Mouse (Mus musculus): ENCODE data around the gene Gm28372.

DNA sequence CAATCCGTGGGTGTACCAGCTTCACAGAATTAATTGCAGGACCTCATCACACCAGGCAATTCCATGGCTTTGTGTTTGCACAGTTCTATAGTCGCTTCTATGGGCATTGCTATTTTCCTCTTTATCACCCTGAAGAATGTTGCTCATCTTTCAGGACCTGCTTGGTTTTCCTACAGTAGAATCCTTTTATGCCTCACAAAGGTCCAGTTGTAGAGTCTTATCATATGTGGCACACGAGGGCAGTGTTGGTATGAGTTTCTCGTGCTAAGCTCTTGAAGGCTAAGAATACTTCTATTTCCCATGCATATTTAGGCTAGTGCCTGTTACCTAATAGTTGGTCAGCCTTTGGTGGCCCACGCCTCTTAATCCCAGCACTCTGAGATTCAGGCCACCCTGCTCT is 20.1 kb downstream of the Gm28372 start:
- TF ChIP-seq CTCF (IDR thresholded peaks at IDR 0.05; ENCODE audit: insufficient read depth, low read length), result no peak
- no peak for TF ChIP-seq POLR2A (IDR thresholded peaks at IDR 0.05; ENCODE audit: borderline replicate concordance, extremely low read depth, low read depth, low read length)
